Mouse (Mus musculus) WW6 (cell line): ENCODE results near the gene Vav2.

ENCODE experiments used
- DNase-seq: peaks from one replicate; pipeline ENCODE4 v3.0.0-alpha.2; 2013; ENCODE audit warnings: low read depth, low spot score

The Vav2 gene

GRCm38 (mm10) chr2:27268325-27268724 lies 158.5 kb downstream of the Vav2 start:
- DNase-seq: no peak

DNA sequence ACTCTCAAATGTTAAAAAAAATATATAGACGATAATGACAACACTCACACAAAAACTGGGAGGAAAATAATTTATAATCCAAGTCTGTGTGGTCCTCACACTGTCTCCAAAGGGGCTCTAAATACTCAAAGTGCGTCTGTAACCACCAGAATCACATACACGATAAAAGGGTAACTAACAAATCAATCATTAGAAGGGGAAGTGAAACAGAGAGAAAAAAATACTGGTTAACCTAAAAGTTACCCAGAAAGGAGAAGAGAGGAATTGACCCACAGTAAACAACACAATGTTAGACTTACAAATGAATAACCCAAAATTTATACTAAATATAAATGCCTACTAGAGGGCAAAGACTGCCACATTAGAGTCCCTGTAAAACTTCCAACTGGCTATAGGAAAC lies 161.0 kb downstream of the Vav2 start:
- no peak for DNase-seq

DNA sequence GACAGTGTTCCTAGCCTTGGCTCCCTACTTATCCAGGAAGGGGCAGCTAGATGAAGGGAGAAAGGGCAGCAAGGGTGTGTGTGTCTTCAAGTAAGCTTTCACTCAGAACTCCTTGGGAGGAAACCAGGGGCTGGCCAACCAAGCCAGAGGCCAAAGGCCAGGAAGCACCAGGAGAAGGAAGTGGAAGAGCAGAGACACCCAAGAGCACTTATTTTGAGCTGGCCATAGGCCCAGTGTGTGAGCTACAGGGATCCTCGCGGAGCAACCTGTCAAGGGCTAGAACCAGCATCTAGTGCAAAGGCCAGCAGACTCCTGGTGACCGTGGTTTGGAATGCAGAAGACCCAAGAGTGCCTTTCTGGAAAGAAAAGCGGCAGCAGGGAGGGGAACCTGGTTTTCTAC lies 163.8 kb downstream of the Vav2 start:
- DNase-seq: no peak

DNA sequence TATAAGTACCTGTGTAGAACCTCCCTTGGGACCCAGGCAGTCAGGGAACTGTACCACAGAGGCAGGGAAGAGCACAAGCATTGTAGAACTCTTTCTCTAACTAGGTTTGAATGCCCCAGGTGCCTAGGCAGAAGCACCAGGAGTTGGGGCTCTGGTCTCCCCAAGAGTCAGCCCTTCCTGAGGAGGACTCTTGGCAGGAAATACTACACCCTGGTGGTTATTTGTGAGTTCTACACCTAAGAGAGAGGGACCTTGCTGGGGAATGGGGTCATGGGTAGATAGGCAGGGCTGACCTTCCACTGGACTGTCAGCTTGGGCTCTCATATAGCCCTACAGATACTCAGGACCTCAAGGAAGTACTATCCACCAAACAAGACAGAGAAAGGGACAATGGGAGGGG lies 175.4 kb downstream of the Vav2 start:
- DNase-seq: no peak

GRCm38 (mm10) chr2:27248211-27248610 lies 178.6 kb downstream of the Vav2 start, which contains the start of gene Sardh:
TSS of gene Sardh (minus strand) at chr2:27248337.
- DNase-seq: no peak

- DNase-seq: no peak
These were observed 179.4 kb downstream of the Vav2 start for GRCm38 (mm10) chr2:27247487-27247863.

GRCm38 (mm10) chr2:27246712-27247486 lies 179.9 kb downstream of the Vav2 start:
- no peak for DNase-seq

GRCm38 (mm10) chr2:27245947-27246346 lies 180.9 kb downstream of the Vav2 start:
- DNase-seq: no peak

DNA sequence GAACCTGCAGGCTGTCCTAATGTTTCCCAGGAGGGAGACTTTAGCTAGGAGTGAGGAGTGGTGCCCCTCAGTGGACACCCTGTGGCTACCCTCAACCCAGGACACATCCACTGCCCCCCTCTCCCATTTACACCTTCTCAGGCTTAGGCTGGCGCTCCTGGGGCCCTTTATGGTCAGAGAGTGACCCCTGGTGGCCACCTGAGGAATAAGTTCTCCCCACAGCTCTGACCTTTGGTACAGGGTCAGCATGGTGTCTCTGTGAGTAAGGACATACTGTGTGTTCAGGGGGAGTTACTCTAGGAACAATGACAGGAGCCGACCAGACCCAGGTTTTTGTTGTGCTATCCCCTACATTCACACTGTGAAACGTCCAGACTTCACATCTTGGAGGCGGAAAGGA lies 189.5 kb downstream of the Vav2 start:
- peak; percentile 26 for DNase-seq

DNA sequence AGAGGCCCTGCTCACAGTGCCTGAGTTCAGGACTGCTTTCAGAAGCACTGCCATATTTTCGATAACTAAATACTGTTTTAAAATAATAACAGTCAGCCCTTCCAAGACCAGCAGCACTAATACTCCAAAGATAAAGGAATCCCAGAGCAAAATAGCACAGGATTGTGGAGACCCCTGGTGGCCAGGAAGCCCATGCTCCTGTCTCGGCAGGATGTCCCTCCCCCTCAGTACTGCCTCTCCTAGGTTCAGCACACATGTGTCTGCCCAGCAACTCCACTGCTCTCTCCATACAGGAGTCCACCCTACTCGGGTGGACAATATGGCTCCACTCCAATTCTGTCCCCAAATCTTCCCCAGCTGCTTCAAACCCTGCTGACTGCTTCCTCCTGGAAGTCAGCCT lies 191.1 kb downstream of the Vav2 start:
- DNase-seq: no peak

DNA sequence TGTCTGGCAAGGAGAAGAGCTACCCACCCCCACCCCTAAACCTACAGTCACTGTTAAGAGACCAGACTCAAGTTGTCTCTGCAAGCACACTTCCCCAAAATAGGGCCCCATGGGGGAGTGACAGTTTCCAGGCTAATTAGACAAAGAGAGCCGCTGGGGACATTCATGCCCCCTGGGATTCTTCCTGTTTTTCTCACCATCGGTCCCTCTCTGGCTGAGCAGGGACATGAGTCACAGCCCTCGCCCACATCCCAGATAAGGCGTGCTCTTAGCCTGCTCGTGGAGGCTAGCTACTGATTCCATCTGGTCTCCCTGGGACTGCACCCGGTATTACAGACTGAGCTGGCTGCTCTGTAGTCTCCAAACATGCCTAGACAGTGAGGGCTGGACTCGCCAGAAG lies 194.5 kb downstream of the Vav2 start:
- no peak for DNase-seq

DNA sequence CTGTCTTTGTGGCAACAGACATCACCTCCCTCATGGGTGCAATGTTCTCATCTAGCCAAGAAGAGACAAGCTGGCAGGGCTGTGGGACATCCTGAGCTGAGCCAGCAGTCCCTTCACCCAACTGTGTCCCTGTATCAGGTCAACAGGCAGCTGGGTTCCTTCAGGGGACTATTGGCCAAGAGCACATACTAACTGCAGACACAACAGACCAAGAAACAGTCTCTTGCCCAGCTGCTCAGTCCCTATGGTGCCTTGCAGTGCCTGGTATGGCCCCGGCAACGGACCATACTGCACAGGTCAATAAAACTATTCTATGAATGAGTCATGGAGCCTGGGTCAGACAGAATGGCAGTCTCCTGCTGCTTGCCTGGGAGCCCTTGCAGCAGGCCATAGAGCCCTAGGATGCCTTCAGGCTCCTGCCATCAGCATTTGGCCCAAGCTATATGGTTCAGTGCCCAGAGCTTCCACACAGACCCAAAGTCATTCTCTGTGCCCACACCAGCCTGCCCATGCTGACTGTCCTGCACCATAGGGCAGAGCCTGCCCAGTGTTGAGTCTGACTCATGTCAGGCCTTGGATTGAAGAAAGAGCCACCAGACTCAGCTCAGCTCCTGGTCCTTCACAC lies 197.2 kb downstream of the Vav2 start:
- no peak for DNase-seq

DNA sequence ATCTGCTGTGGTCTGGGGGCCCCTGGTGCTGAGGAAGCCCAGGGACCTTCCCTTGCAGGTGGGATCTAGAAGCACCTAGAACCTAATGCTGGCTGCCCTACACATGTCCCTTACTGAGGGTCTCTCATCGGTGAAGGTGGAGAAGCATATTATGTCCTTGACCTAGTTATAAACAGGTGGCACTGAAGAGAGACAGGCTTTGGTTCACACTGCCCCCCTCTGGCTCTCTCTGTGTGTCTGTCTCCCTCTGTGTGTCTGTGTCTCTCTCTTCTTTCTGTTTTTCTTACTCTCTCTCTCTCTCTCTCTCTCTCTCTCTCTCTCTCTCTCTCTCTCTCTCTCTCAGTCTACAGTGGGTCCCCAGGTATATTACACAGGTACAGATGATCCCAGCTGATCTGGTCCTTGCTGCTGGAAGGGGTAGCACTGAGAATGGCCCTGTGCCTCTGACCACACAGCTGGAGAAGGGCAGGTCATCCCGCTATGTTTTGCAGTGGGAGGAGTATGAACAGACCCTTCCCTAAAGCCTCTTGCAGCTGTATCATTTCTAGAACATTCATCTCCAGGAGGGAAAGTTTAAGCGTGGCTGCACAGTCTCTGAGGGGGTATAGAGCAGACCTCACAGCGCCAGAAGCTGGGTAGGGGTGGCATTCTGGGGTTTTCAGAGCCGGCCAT lies 197.9 kb downstream of the Vav2 start:
- DNase-seq: no peak

- no peak for DNase-seq
These were observed 200.3 kb downstream of the Vav2 start for GRCm38 (mm10) chr2:27226572-27226971.

GRCm38 (mm10) chr2:27223012-27223421 lies 203.8 kb downstream of the Vav2 start:
- DNase-seq: no peak

DNA sequence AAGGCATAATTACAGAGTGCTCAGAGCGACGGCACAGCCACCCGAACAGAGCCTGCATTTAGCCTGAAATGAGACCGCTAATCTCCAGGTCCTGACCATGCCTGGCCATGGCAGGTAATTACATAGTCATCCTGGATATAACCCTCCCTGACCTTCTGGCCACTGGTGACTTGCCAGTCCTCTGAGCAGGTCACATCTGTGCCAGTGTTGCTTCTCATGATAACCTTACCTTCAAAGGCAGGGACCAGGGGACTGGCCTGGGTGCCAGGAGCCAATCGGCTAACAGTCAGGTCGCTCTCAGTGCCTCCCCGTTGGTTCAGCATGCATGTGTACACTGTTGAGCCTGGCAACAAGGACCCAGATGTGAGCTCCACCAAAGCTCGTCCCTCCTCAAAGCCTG lies 208.3 kb downstream of the Vav2 start:
- no peak for DNase-seq

DNA sequence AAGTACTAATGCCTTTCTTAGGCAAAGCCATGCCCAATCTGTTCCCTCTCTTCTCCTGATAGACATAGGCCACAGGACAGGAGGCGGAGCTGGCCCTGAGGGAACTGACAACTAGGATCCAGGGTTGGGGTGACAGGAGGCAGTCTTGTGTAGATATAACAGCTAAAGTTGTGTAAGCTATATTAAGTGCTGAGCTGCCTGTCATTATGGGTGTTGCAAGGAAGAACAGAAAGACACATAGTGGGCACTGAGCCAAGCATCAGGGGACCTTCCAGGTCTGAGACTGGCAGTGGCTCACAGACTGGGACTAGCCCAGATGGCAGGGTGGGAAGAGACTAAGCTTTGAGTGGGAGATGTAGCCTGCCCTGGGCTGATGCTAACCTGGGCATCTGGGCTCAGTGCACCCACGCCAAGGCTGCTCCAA lies 208.7 kb downstream of the Vav2 start:
- no peak for DNase-seq

DNA sequence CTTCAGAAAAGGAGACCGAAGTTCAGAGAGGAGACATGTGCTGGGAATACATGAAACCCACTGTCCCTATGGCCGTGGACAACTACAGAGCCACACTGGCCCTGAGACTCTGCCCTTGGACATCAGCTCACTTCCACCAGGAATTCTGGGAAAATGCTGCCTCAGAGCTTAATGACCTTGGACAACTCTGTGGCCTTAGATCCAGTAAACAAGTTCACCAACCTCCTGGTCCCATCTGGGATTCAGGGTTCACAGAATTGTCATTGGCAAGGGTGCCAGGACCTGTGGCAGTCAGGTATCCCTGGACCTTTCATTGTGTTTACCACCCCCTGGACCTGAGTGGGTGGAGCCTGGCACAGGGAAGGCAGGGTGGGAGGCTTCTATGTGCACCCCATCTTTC lies 211.3 kb downstream of the Vav2 start:
- no peak for DNase-seq
